Comparison of ENCODE assay signal across 27 mouse cellular contexts in the genomic region with DNA sequence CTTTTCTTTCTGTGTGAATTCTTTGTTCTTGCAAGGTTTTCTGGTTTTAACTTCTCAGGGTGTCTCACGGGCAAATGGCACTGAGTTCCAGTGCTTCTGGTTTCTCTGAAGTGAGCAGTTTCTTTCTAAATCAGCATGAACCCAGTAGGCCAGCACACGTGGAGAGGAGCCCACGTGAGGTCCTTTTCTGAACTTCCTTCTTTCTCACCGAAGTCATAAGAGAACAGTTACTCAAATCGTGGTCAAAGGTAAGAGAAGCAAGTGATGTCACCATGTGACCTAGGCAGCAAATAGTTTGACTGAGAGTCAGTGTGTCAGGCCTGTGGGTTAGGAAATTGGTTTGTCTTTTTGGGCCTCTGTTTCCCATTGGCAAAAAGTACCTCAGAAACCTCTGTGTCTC.
DNase-seq lines count a peak whose midpoint lies in the region; ATAC-seq lines count a peak whose summit lies in the region.
"Had no signal": no experiment of that assay in that cellular context is flagged by ENCODE, and none has a peak within 500 bp of the region (broad histone marks: within the 10 kb centered on the region; RNA-seq: fewer than 3 reads in every experiment).

No protein-coding gene starts in this region.

- 52% methylated on average over 5 of the region's 5 CpGs for WGBS in liver, embryonic 11.5 days

- no peak overlapping the region for H3K4me2 ChIP-seq in liver, embryonic 11.5 days
- H3K4me2 ChIP-seq: forebrain, embryonic 13.5 days; heart, embryonic 13.5 days; hindbrain, embryonic 13.5 days; limb, embryonic 12.5 days; liver, embryonic 15.5 days; midbrain, embryonic 11.5 days had no signal

- H3K4me3 ChIP-seq in liver, embryonic 11.5 days (ENCODE audit: low read depth, low read length): no peak overlapping the region
- H3K4me3 ChIP-seq: forebrain, embryonic 13.5 days; gastrocnemius, adult 2 months; heart, embryonic 13.5 days; hindbrain, embryonic 13.5 days; limb, embryonic 12.5 days; liver, embryonic 15.5 days had no signal

- no peak for ATAC-seq in liver, embryonic 11.5 days (replicated peaks; ENCODE audit: low FRiP score)
- ATAC-seq: forebrain, embryonic 13.5 days; inflammation-experienced regulatory T-cells, adult 6 months; Patski had no signal

- peak; percentile 10 for DNase-seq in liver, embryonic 11.5 days (ENCODE audit: low spot score)
- no peak for DNase-seq in liver
- DNase-seq in A20 (ENCODE audit: low read depth, low spot score): peak; percentile 82
- DNase-seq in adipocyte (ENCODE audit: low spot score): peak; percentile 44
- DNase-seq in lung, postnatal 36 days: peak; percentile 64
- no peak for DNase-seq in gastrocnemius, postnatal 25 days
- DNase-seq in left cerebral cortex, postnatal 4 days: no peak
- no peak for DNase-seq in adrenal gland, adult 8-10 months
- DNase-seq: adrenal gland, postnatal 10 days; cerebellum, adult 2 months; cerebellum, postnatal 25 days; gastrocnemius, adult 2 months; heart, postnatal 14 days; kidney, adult 8-10 months; kidney, postnatal 10 days; right cerebral cortex, postnatal 14 days; thymus, postnatal 25 days had no signal

- no peaks in the 10 kb centered on the region for H3K9me3 ChIP-seq in liver, embryonic 11.5 days (ENCODE audit: control insufficient read depth, low read length)
- H3K9me3 ChIP-seq: forebrain, embryonic 13.5 days; heart, embryonic 13.5 days; hindbrain, embryonic 13.5 days; limb, embryonic 12.5 days; liver, embryonic 15.5 days had no signal

- H3K4me1 ChIP-seq in liver, embryonic 11.5 days (replicated peaks; ENCODE audit: control insufficient read depth, insufficient read depth, low read length): no peaks in the 10 kb centered on the region
- H3K4me1 ChIP-seq: limb, embryonic 12.5 days; liver, embryonic 15.5 days had no signal

- intact Hi-C loops in left cerebral cortex, postnatal 4 days (cut with DNase I): no loop called here

- H3K36me3 ChIP-seq in liver, embryonic 11.5 days (ENCODE audit: control insufficient read depth, insufficient read depth, low read length): no peaks in the 10 kb centered on the region
- H3K36me3 ChIP-seq: G1E; heart, embryonic 13.5 days; hindbrain, embryonic 13.5 days; limb, embryonic 12.5 days; liver, embryonic 15.5 days had no signal

- no peak overlapping the region for H3K9ac ChIP-seq in liver, embryonic 11.5 days (ENCODE audit: low read depth, low read length)
- H3K9ac ChIP-seq: forebrain, embryonic 13.5 days; heart, embryonic 13.5 days; hindbrain, embryonic 13.5 days; limb, embryonic 12.5 days; liver, embryonic 15.5 days had no signal

- no peak overlapping the region for H3K27ac ChIP-seq in liver, embryonic 11.5 days (ENCODE audit: low read depth, low read length)
- H3K27ac ChIP-seq: forebrain, embryonic 13.5 days; gastrocnemius, adult 2 months; heart, embryonic 13.5 days; hindbrain, embryonic 13.5 days; limb, embryonic 12.5 days; liver, embryonic 15.5 days; macrophage had no signal

- no peaks in the 10 kb centered on the region for H3K27me3 ChIP-seq in liver, embryonic 11.5 days (replicated peaks; ENCODE audit: control insufficient read depth, insufficient read depth, low read length)
- H3K27me3 ChIP-seq: forebrain, embryonic 13.5 days; heart, embryonic 13.5 days; hindbrain, embryonic 13.5 days; limb, embryonic 12.5 days; liver, embryonic 15.5 days; Patski had no signal

Comparison
In these comparisons a context has a peak if more than half of its experiments do, and no peak if none do; other contexts are left out.
1. DNase-seq: peak in liver, embryonic 11.5 days (single experiment), A20 (single experiment), adipocyte (single experiment) and lung, postnatal 36 days (single experiment); none in liver (single experiment), gastrocnemius, postnatal 25 days (single experiment), left cerebral cortex, postnatal 4 days (single experiment) and adrenal gland, adult 8-10 months (single experiment).